Mouse (Mus musculus): ENCODE results near the gene Gemin8. TPM values are rescaled to one million over a fixed set of nuclear protein-coding genes. Genes with fewer than 3 reads are reported as not detected.

The Gemin8 gene
- polyA plus RNA-seq, 1 experiment from 2014 or later = 7.9 TPM

- Histone ChIP-seq H3K27me3 (replicated peaks; ENCODE audit: insufficient read depth, low read length) (no peaks in the 10 kb centered on the region), H3K36me3 (ENCODE audit: insufficient read depth, low read length) (no peaks in the 10 kb centered on the region), H3K27ac (ENCODE audit: low read length) (no peak overlapping the region), H3K9me3 (ENCODE audit: low read length) (no peaks in the 10 kb centered on the region), H3K4me2 (replicated peaks; ENCODE audit: low read depth, low read length) (no peak overlapping the region), H3K9ac (replicated peaks; ENCODE audit: low read depth) (no peak overlapping the region), H3K4me1 (ENCODE audit: insufficient read depth, low read depth, low read length) (no peaks in the 10 kb centered on the region), H3K4me3 (ENCODE audit: low read depth, low read length) (no peak overlapping the region)
- ATAC-seq (no peak), DNase-seq (ENCODE audit: low spot score) (no peak)
- TF ChIP-seq CTCF (IDR thresholded peaks at IDR 0.05) (no peak), EP300 (IDR thresholded peaks at IDR 0.05) (no peak)
- 84% methylated on average over 9 of the region's 9 CpGs for WGBS
These were observed 15.2 kb downstream of the Gemin8 start for GRCm38 (mm10) chrX:166185327-166185913.

- Histone ChIP-seq H3K36me3 (ENCODE audit: insufficient read depth, low read length) (no peaks in the 10 kb centered on the region), H3K4me3 (ENCODE audit: low read depth, low read length) (no peak overlapping the region), H3K4me2 (replicated peaks; ENCODE audit: low read depth, low read length) (no peak overlapping the region), H3K9ac (replicated peaks; ENCODE audit: low read depth) (no peak overlapping the region), H3K4me1 (ENCODE audit: insufficient read depth, low read depth, low read length) (no peaks in the 10 kb centered on the region), H3K9me3 (ENCODE audit: low read length) (no peaks in the 10 kb centered on the region), H3K27ac (ENCODE audit: low read length) (no peak overlapping the region), H3K27me3 (replicated peaks; ENCODE audit: insufficient read depth, low read length) (no peaks in the 10 kb centered on the region)
- no peak for TF ChIP-seq CTCF (IDR thresholded peaks at IDR 0.05)
- peak; percentile 51 for TF ChIP-seq EP300 (IDR thresholded peaks at IDR 0.05)
- ATAC-seq (peak; percentile 65), DNase-seq (ENCODE audit: low spot score) (peak; percentile 34)
- 65% methylated on average over 1 of the region's 1 CpGs for WGBS
These were observed 17.5 kb downstream of the Gemin8 start for GRCm38 (mm10) chrX:166187803-166188202.

GRCm38 (mm10) chrX:166196327-166196726 lies 26.1 kb downstream of the Gemin8 start:
- Histone ChIP-seq H3K36me3 (ENCODE audit: insufficient read depth, low read length) (no peaks in the 10 kb centered on the region), H3K27ac (ENCODE audit: low read length) (no peak overlapping the region), H3K9ac (replicated peaks; ENCODE audit: low read depth) (no peak overlapping the region), H3K9me3 (ENCODE audit: low read length) (no peaks in the 10 kb centered on the region), H3K27me3 (replicated peaks; ENCODE audit: insufficient read depth, low read length) (no peaks in the 10 kb centered on the region), H3K4me2 (replicated peaks; ENCODE audit: low read depth, low read length) (no peak overlapping the region), H3K4me3 (ENCODE audit: low read depth, low read length) (no peak overlapping the region), H3K4me1 (ENCODE audit: insufficient read depth, low read depth, low read length) (no peaks in the 10 kb centered on the region)
- TF ChIP-seq CTCF (IDR thresholded peaks at IDR 0.05) (no peak), EP300 (IDR thresholded peaks at IDR 0.05) (no peak)
- ATAC-seq = no peak
- DNase-seq (ENCODE audit: low spot score) = no peak

- Histone ChIP-seq H3K9me3 (ENCODE audit: low read length) (no peaks in the 10 kb centered on the region), H3K27ac (ENCODE audit: low read length) (no peak overlapping the region), H3K36me3 (ENCODE audit: insufficient read depth, low read length) (no peaks in the 10 kb centered on the region), H3K4me2 (replicated peaks; ENCODE audit: low read depth, low read length) (no peak overlapping the region), H3K4me1 (ENCODE audit: insufficient read depth, low read depth, low read length) (no peaks in the 10 kb centered on the region), H3K9ac (replicated peaks; ENCODE audit: low read depth) (no peak overlapping the region), H3K4me3 (ENCODE audit: low read depth, low read length) (no peak overlapping the region), H3K27me3 (replicated peaks; ENCODE audit: insufficient read depth, low read length) (no peaks in the 10 kb centered on the region)
- peak; percentile 78 for DNase-seq (ENCODE audit: low spot score)
- TF ChIP-seq CTCF (IDR thresholded peaks at IDR 0.05) = no peak
- peak; percentile 34; the same call in 1 of the 2 replicates for TF ChIP-seq EP300 (IDR thresholded peaks at IDR 0.05)
- ATAC-seq = peak; percentile 84
- 70% methylated on average over 2 of the region's 2 CpGs for WGBS
These were observed 28.0 kb downstream of the Gemin8 start for GRCm38 (mm10) chrX:166198266-166198665.

- Histone ChIP-seq H3K4me1 (ENCODE audit: insufficient read depth, low read depth, low read length) (no peaks in the 10 kb centered on the region), H3K27ac (ENCODE audit: low read length) (no peak overlapping the region), H3K4me3 (ENCODE audit: low read depth, low read length) (no peak overlapping the region), H3K4me2 (replicated peaks; ENCODE audit: low read depth, low read length) (no peak overlapping the region), H3K9me3 (ENCODE audit: low read length) (no peaks in the 10 kb centered on the region), H3K27me3 (replicated peaks; ENCODE audit: insufficient read depth, low read length) (no peaks in the 10 kb centered on the region), H3K36me3 (ENCODE audit: insufficient read depth, low read length) (no peaks in the 10 kb centered on the region), H3K9ac (replicated peaks; ENCODE audit: low read depth) (no peak overlapping the region)
- DNase-seq (ENCODE audit: low spot score) (no peak), ATAC-seq (no peak)
- TF ChIP-seq EP300 (IDR thresholded peaks at IDR 0.05) (no peak), CTCF (IDR thresholded peaks at IDR 0.05) (no peak)
These were observed 29.6 kb downstream of the Gemin8 start for GRCm38 (mm10) chrX:166199812-166200211.

- Histone ChIP-seq H3K4me1 (ENCODE audit: insufficient read depth, low read depth, low read length) (no peaks in the 10 kb centered on the region), H3K9ac (replicated peaks; ENCODE audit: low read depth) (no peak overlapping the region), H3K4me3 (ENCODE audit: low read depth, low read length) (no peak overlapping the region), H3K36me3 (ENCODE audit: insufficient read depth, low read length) (no peaks in the 10 kb centered on the region), H3K9me3 (ENCODE audit: low read length) (no peaks in the 10 kb centered on the region), H3K27me3 (replicated peaks; ENCODE audit: insufficient read depth, low read length) (no peaks in the 10 kb centered on the region), H3K4me2 (replicated peaks; ENCODE audit: low read depth, low read length) (no peak overlapping the region), H3K27ac (ENCODE audit: low read length) (no peak overlapping the region)
- 64% methylated on average over 2 of the region's 2 CpGs for WGBS
- TF ChIP-seq CTCF (IDR thresholded peaks at IDR 0.05) (no peak), EP300 (IDR thresholded peaks at IDR 0.05) (no peak)
- ATAC-seq (no peak), DNase-seq (ENCODE audit: low spot score) (peak; percentile 8)
These were observed 44.3 kb downstream of the Gemin8 start for GRCm38 (mm10) chrX:166214576-166214975.

GRCm38 (mm10) chrX:166216248-166216647 lies 46.0 kb downstream of the Gemin8 start:
- no peak for DNase-seq (ENCODE audit: low spot score)
- no peaks in the 10 kb centered on the region for H3K4me1 ChIP-seq (ENCODE audit: insufficient read depth, low read depth, low read length)
- 73% methylated on average over 6 of the region's 6 CpGs for WGBS
- no peaks in the 10 kb centered on the region for H3K9me3 ChIP-seq (ENCODE audit: low read length)
- no peak overlapping the region for H3K4me2 ChIP-seq (replicated peaks; ENCODE audit: low read depth, low read length)
- H3K9ac ChIP-seq (replicated peaks; ENCODE audit: low read depth) = no peak overlapping the region
- no peak for ATAC-seq
- TF ChIP-seq EP300 (IDR thresholded peaks at IDR 0.05) (no peak), CTCF (IDR thresholded peaks at IDR 0.05) (no peak)
- no peaks in the 10 kb centered on the region for H3K27me3 ChIP-seq (replicated peaks; ENCODE audit: insufficient read depth, low read length)
- no peak overlapping the region for H3K4me3 ChIP-seq (ENCODE audit: low read depth, low read length)
- H3K27ac ChIP-seq (ENCODE audit: low read length) = no peak overlapping the region
- no peaks in the 10 kb centered on the region for H3K36me3 ChIP-seq (ENCODE audit: insufficient read depth, low read length)
